Mouse (Mus musculus) lung, postnatal 4 days (tissue): ENCODE results near the gene Clic1.

Experiments used
- DNase-seq, 2 experiments: peaks; one replicate each; pipeline ENCODE4 v3.0.0; 2021

Gene Clic1

DNA sequence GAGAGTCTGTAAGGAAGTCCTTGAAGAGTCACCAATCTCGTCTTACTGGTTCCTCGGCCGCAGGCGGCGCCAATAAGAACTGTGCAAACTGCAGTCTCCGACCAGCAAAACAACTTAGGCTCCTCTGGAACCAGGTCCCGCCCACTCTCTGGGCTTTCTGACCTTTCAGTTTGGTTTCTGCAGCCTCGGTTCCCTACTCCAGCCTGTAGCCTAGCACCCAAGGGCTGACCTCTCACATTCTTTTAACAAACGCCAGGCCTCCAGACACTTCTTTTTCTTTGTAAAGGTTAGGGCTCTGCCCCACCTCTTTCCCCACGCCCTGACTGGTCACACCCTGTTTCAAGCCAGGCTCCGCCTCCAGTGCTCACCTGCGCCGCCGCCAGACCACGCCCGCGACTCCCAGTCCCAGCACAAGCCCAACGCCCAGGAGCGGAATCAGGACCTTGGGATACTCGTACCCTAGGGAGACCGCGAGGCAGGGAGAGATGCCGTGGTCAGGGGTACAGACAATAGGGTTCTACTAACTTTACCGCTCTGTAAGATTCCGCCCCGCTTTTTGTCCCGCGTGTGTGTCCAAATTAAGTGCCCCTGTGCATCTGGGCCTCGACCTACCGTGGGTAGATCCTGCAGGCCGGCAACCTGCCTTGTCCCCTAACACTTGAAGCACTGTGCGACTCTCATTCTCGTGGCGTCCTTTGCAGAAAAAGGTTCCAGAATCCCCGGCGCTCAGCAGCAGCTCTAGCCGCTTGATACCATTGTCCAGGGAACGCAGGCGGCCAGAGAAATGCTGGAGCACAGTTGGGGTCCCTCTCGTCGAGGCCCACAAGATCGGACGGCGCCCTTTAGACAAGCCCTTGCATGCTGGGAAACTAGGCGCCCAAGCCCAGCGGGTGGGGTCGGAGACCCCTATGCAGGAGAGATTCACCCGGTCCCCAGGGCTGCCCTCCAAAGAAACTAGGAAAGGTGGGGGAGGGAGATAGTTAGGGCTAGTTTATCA, 15.5 kb downstream of the Clic1 start, which contains the start of gene Ly6g6c:
TSS of gene Ly6g6c (plus strand) at position 438 of the 997 bp plus-strand sequence.
- peak; percentile 81 to 89 for DNase-seq

DNA sequence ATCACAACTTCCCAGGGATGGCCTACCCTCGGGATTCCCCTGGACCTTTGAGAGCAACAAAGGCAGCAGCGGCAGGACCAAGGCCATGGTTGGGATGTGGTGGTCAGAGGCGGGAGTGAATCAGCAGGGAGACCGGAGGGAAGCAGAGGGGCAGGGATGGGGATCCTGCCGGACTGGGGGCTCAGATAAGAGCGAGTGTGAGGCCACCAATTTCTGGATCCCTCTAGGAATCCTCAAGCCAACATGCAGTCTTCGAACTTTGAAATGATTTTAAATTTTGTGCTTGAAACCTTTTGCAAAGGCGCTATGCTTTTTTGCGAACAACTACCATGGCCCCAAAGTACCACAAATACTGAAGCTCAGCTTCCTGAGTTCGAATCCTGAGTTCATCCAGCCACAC, 16.3 kb downstream of the Clic1 start, which contains the start of gene Mpig6b:
TSS of gene Mpig6b (minus strand) at position 101 of the 400 bp plus-strand sequence.
- no peak for DNase-seq

DNA sequence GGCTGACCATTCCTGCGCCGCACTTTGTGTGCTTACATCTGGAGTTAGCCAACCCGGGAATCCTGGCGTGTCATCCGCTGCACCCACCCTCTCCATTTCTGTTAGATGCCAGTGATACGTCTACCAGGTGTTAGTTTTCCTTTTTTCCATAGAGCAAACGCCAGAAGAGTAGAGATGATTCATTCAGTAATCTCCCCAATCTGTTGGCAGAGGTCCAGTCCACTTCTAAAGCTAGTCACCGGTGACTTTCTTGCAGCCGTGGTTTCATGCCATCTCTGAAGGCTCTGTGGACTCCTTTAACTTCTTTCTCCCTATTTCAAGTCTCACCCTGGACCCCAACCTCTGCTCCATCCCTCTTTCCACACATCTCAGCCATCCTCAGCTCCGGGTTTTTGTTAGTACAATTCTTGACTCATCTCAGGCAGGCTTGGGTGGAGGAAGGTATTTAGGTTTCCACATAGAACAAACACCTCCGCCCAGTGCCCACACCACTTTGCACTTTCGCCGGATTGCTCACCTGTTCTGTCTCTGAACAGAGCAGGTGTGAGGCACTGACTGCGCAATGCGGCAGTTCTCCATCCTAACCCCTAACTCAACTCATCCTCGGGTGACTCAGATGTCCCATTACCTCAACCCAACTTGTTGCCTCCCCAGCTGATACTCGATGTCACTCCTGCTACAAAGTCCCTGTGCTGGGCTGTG, 18.6 kb downstream of the Clic1 start:
- no peak for DNase-seq

DNA sequence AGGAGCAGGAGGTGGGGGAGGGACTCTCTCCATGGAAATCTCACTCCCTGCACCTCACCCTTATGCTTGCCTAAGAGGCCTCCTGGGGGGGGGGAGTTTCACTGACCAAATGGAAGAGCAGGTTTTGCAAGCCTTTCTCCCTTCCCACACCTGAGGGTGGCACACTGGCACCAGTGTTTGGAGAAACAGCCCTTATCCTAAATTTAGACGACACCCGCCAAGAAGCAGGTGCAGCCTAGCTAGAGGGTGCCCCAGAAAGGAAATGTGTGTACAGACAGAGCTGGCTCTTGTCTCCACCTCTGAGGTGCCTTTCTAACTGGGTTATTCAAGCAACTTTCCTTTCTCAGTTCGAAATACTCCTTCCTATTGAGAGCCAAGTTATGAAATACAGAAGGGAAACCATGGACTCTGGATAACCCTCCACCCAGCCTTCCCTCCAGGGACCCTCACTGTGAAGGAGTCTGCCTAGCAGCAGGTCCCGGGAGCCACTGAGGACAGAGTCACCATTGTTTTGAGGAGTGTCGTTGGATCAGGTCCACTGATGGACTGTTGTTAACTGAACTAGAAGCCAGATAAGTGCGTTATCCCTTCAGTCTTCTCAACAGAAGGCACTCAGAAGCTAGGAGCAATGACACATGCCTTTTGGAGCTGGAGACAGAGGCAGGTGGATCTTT, 20.9 kb downstream of the Clic1 start:
- DNase-seq: peak in 1 of 2 experiments; percentile 59

DNA sequence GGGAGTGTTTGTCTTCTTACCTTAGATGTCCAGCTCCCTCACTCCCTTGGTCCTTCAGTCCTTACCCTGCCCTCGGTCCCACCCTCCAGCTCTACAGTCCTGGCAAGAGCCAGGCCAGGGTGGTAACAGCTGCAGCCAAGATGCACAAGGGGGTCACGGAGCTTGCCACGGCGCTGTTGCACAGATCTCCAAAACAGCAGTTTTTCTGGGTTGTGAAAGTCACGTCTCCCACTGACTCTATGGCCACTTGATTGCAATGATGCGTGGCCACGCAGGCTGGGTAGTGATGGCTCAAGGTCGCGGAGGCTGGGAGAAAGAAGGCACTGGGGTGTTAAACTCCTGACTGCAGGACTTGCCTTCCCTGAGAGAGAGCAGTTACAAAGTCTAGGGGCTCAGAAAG, 21.7 kb downstream of the Clic1 start:
- DNase-seq: no peak

DNA sequence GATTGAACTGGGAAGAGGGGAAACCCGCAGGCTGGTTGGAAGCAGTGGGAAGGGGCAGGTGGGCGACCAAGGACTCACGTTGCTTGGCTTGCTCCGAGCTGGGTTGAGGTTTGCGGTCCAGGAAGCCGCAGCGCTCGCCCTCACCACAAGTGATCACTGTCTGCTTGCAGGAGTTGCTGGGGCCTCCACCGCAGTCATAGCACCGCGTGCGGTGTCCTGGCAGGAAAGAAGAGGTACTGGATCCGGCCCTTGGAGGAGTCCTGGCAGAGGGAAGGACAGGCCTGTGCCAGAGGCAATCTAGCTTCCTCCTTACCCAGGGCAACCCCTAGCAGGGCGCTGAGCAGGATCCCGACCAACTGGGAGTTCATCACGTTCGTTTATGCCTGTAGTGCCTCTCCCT, 24.3 kb downstream of the Clic1 start:
- no peak for DNase-seq

DNA sequence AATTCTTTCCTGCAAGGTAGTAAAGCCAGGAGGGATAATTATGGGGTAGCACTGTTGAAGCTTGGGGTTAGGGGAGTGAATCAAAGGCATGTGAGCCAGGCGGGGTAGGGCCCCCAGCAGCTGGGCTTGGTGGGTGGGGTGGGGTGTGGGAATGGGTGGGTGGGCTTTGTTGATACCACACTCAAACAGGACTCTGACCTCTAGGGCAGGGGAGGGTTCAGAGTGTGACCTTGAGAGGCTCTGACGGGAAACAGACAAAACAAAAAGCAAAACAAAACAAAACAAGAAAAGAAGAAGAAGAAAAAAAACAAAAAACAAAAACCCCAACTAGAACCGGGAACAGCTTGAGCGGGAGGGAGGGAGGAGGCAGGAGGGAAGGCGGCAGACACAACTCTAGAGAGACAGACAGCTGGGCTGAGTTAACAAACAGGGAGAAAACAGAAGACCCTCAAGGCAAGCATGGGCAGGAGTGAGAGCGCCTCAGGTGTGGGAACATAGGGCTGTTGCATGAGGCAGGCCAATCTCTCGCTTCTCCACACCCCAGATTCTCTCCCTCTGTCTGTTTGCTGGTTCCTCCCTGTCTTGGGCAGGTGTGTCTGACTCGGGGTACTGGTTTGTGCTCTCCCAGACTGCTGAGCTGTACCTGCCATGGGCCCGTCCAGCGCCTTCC, 26.9 kb downstream of the Clic1 start, which contains the start of gene Ly6g6e:
TSS of gene Ly6g6e (plus strand) at position 396 of the 670 bp plus-strand sequence.
- no peak for DNase-seq

DNA sequence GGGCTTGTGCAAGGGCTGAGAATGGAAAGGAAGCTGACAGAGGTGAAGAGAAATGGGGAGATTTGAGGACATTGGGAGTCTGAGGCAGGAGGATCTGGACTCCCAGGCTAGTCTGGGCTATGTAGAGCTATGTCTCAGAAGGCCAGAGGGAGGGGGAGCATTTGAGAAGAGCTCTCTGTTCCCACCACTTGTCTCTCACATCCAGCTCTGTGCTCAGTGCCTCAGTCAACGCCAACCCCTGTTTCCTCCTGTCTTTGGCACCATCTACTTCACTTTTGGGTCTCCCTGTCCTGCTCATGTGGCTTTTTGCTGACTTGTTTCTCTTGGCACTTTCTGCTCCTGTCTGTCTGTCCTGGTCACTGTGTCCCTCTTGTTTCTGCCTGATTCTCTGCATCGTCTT, 27.5 kb downstream of the Clic1 start:
- DNase-seq: no peak

DNA sequence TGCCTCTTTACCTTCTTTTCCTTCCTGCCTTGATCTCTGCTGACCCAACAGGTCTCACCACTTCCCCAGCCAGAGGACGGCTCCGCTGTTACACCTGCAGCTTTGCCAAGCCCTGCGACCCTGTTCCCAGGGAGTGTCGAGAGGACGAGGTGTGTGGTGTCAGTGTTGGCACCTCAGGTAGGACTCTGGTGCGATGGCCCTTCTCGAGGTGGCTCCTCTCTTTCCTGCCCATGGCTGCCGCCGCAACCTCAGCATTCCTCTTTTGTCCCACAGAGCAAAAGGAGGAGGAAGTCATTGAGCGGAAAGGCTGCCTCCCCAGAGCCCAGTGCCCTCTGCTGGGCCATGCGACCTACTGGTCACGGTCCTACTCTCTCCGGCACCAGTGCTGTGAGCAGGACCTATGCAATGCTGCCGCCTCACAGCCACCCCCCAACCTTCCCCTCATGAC, 28.0 kb downstream of the Clic1 start, which contains the start of gene Ly6g6d:
TSS of gene Ly6g6d (minus strand) at position 280 of the 448 bp plus-strand sequence.
- DNase-seq: peak; percentile 82

DNA sequence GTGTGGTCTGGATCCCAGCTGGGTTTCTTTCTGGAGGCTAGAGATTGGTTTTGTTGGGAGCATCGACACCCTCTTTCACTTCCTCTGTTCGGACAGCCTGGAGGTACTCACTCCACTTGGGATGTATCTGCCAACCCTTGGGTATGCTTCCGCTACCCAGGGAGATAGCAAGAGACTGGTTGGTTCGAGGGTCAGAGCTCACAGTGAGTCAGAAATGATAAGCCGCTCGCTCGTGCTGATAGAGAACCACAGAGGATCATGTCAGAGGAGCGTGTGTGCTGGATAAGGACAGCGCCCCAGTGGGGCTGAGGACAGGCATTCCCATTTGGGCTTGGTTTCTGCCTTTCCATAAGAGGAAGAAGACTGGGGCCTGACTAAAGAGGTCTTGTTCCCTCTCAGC, 30.0 kb downstream of the Clic1 start:
- DNase-seq: no peak

DNA sequence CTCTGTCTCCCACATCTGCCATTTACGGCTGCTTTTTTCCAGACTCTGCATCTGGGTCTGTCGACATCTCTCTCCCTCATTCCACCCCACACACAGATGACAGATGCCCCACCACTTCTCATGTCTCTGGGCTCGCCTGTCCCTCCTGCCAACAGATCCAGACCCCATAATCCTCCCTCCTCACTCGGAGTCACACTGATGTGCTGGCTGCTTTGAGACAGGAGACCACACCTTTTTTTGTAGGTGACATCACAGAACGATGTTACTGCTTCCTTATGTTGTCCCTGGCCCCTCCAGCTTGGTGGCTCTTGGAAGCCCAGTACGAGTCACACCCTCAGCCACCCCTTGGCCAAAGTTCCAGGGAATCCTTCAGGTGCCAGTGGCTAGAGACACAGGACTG, 30.5 kb downstream of the Clic1 start:
- DNase-seq: no peak

DNA sequence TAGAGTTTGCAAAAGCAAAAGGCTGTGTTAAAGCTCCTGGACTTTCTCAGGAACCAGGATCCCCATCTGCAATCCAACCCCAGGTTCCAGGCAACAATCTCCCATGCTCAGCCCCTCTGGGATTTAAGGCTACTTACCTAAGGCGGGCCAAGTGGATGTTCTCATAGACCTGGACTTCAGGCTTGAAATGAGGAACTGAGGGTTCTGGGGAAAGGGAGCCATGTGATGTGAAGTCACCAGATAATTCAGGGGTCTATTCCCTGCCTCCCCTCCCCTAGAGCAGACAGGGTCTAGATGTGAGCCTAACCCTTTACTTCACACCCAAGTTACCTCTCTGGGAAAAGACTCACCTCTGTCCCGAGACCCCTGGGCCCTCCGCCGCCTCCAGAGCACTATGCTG, 30.9 kb downstream of the Clic1 start:
- DNase-seq: no peak

DNA sequence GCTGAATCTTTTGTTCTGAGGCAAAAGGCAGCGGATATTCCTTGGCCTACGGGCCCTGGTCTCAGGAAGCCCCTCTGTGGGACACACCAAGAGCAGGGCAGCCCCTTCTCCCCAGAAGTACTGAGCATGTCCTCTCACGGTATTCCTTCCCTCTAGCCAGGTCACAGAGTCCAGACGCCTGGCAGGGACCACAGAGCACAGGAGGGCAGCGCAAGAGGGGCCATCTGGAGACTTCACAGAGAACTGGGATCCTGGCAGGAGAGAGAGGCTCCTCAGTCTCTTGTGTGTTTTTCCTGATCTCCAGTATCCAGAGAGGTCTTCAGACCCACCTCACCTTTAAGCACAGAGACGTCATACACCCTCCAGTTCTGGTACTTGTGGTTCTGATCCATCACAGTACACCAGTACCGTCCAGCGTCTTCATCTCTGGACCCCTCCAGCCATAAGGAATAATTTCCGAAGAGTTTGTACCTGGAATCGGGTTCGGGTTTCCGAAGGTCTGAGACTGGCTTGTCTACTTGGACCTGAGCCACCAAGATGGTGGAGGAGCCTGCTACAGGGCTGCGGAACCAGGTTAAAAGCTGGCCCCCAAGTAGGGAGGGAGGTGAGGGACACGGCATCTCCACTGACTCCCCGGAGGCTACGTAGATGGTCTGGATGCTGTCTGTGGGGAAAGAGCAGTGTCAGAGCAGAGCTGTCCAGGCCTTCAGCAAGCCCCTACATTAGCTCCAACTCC, 33.2 kb downstream of the Clic1 start:
- no peak for DNase-seq

DNA sequence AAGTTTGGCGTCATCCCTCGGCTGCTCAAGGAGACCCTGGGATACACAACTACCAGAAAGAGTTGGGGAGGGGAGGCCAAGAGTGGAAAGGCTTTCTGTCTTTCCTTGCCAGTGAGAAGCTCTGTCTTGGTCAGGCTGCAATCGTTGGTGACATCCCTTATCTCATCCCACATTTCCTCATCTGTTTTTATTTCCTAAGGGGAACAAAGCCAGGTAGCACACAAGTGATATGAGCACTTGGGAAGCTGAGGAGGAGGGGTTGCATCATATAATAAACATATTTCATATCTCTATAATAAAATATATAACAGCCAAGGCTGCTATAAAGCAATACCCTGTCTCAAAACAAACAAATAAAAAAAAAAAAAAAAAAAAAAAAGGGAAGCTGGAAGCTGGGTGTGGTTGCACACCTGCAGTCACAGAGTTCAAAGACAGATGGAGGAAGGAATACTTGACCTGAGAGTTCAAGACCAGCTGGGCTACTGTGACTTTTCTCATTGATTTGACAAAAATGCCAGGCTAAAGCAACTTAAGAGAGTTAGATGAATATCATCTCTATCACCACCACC, 34.2 kb downstream of the Clic1 start:
- DNase-seq: no peak

DNA sequence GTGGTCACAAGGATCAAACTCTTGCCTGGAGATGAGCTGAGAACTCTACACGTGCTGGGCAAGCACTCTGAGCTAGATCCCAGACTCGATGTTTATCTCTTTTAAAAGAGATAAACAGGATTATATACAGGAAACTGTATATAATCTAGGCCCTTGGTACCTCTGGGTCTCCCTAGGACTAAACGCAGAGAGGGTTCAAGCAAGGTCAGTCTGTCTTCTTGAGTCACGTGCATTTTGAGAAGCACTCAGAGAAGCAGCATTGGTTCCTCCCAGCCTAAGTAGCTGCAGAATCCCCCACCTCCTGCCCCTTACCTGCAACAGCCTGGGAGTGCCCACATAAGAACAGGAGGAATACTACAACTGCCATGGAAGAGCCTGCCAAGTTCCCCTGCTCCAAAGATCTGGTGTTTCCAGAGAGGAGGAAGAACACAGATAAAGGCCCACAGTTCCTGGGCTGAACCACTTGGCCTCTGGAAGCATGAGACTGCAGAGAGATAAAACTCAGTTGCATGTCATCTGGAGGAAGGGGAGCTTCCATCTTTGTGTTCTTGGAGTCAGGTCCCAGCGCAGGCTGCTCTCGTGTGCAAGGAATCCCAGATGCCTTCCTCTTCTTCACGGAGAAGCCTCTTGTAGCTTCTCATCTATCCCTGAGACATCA, 35.6 kb downstream of the Clic1 start, which contains the start of gene Ly6g6f:
TSS of gene Ly6g6f (minus strand) at position 403 of the 658 bp plus-strand sequence.
- DNase-seq: no peak

DNA sequence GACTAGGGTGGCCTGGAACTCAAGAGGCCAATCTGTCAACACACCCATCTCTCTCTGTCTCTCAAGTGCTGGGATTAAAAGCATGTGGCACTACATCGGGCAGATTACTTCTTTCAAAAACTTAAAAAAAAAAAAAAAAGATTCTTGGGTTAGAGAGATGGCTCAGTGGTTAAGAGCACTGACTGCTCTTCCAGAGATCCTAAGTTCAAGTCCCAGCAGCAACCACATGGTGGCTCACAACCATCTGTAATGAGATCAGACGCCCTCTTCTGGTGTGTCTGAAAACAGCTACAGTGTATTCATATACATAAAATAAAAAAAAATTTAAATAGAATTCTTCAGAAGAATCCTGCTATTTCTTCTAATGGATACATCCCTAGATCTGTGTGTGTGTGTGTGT, 38.4 kb downstream of the Clic1 start:
- no peak for DNase-seq

DNA sequence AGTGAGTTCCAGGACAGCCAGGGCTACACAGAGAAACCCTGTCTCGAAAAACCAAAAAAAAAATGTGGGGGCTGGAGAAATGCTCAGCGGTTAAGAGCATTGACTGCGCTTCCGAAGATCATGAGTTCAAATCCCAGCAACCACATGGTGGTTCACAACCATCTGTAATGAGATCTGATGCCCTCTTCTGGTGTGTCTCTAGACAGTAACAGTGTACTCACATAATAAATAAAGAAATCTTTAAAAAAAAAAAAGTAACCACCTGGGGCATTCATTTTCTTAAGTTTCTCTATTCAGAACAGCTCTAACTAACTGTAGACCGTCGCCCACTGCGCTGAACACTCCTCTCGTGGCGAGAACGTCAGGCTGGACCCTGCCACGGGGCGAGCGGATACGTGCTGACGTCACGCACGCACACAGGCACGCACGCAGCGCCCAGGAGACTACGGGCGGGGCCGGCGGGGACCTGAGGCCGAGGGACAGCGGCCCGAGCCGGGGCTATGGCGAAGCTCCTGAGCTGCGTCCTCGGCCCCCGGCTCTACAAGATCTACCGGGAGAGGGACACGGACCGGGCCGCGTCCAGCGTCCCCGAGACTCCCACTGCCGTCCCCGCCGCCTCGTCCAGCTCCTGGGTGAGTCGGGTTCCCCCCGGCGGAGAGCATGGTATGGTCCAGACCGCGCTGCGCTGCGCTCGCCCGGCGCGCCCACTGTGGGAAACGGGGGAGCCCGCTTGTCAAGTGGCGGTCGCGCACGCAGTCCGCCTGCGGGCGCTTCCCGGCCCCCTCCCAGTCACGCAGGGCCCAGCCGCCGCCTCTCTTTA, 39.3 kb downstream of the Clic1 start, which contains the start of gene Abhd16a:
TSS of gene Abhd16a (plus strand) at position 439 of the 820 bp plus-strand sequence.
- DNase-seq: peak; percentile 96 to 97

DNA sequence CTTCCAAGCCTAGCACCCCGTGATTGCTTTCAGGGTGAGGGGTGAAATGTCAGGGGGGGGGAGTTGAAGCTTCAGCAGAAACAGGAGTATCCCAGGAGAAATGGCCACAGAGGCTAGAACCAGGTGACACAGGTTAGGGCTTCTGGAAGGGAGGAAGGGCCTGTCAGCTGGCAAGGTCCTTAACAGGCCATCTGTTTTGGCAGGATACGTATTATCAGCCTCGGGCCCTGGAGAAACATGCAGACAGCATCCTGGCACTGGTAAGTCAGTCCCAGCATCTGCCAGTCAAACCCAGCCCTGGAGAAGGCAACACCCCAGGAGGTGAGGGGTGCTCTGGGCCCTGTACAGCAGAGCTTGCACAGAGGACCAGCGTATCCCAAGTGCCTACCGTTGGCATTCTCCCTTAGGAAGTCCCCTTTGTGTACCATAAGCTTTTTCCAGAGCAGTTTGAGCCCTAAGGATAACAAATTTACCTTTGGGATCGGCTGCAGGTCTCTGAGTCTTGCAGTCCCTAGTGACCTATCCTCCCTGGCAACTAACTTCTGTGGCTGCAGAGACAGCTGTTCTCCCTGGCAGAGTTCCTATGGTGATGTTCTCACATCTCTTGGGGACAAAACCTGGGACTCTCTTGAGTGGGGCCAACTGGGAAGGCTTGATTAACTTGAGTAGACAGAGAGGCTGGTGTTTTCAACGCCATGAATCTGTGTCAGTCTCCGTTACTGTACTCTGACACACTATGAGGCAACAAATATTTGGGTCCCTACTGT, 40.6 kb downstream of the Clic1 start:
- DNase-seq: no peak
